Mouse (Mus musculus): ENCODE data around the gene Fam243. TPM values are rescaled to one million over a fixed set of nuclear protein-coding genes. Genes with fewer than 3 reads are reported as not detected.

Fam243 gene
- polyA plus RNA-seq, 1 experiment from 2014 or later: not detected

GRCm38 (mm10) chr16:92348941-92349340, 27.7 kb upstream of the Fam243 start:
- Histone ChIP-seq H3K27ac (replicated peaks) (no peak overlapping the region), H3K9me3 (no peaks in the 10 kb centered on the region), H3K36me3 (no peaks in the 10 kb centered on the region), H3K4me1 (replicated peaks) (peaks cover 5% of the 10 kb centered on the region; the same call in 1 of the 2 replicates), H3K27me3 (no peaks in the 10 kb centered on the region), H3K4me2 (no peak overlapping the region; the same call in 1 of the 2 replicates), H3K4me3 (no peak overlapping the region), H3K9ac (no peak overlapping the region)
- WGBS: 63% methylated on average over 12 of the region's 12 CpGs
- peak; percentile 81 for ATAC-seq (ENCODE audit: low FRiP score, low read depth)

GRCm38 (mm10) chr16:92346297-92346916, 25.2 kb upstream of the Fam243 start:
- WGBS: 35% methylated on average over 13 of the region's 13 CpGs

GRCm38 (mm10) chr16:92345177-92345576, 23.9 kb upstream of the Fam243 start:
- Histone ChIP-seq H3K4me2 (no peak overlapping the region), H3K9me3 (no peaks in the 10 kb centered on the region), H3K4me1 (replicated peaks) (peaks cover 14% of the 10 kb centered on the region; the same call in 1 of the 2 replicates), H3K9ac (no peak overlapping the region), H3K27ac (replicated peaks) (no peak overlapping the region), H3K36me3 (no peaks in the 10 kb centered on the region), H3K27me3 (no peaks in the 10 kb centered on the region), H3K4me3 (no peak overlapping the region)
- ATAC-seq (ENCODE audit: low FRiP score, low read depth): no peak
- WGBS: 65% methylated on average over 11 of the region's 11 CpGs

More at GRCm38 (mm10) chr16:92346297-92346916, 25.2 kb upstream of the Fam243 start:
- Histone ChIP-seq H3K4me3 (no peak overlapping the region), H3K9me3 (no peaks in the 10 kb centered on the region), H3K4me2 (no peak overlapping the region), H3K4me1 (replicated peaks) (peaks cover 5% of the 10 kb centered on the region; the same call in 1 of the 2 replicates), H3K9ac (no peak overlapping the region), H3K36me3 (no peaks in the 10 kb centered on the region), H3K27me3 (no peaks in the 10 kb centered on the region), H3K27ac (replicated peaks) (no peak overlapping the region)
- ATAC-seq (ENCODE audit: low FRiP score, low read depth): peak; percentile 66; the same call in 1 of the 2 replicates

GRCm38 (mm10) chr16:92340612-92341511, 19.6 kb upstream of the Fam243 start:
- Histone ChIP-seq H3K27me3 (no peaks in the 10 kb centered on the region), H3K4me2 (peak overlapping the region; percentile 57), H3K27ac (replicated peaks) (0 out of 2 replicates have a peak overlapping the region, but pooled peaks have one; percentile 27), H3K36me3 (no peaks in the 10 kb centered on the region), H3K4me1 (replicated peaks) (peaks cover 16% of the 10 kb centered on the region), H3K9ac (peak overlapping the region; percentile 40), H3K4me3 (peak overlapping the region; percentile 29), H3K9me3 (no peaks in the 10 kb centered on the region)
- ATAC-seq (ENCODE audit: low FRiP score, low read depth): peak; percentile 72
- WGBS: 28% methylated on average over 27 of the region's 27 CpGs

- H3K9me3 ChIP-seq: no peaks in the 10 kb centered on the region
- peaks cover 16% of the 10 kb centered on the region for H3K4me1 ChIP-seq (replicated peaks)
- WGBS: 4% methylated on average over 9 of the region's 9 CpGs
- no peak overlapping the region for H3K9ac ChIP-seq
- H3K27me3 ChIP-seq: no peaks in the 10 kb centered on the region
- no peaks in the 10 kb centered on the region for H3K36me3 ChIP-seq
- no peak overlapping the region for H3K4me3 ChIP-seq
- H3K4me2 ChIP-seq: no peak overlapping the region
- ATAC-seq (ENCODE audit: low FRiP score, low read depth): 0 out of 2 replicates have a peak, but pooled peaks have one; percentile 16
- H3K27ac ChIP-seq (replicated peaks): peak overlapping the region; percentile 8; the same call in 1 of the 2 replicates
These were observed 15.0 kb upstream of the Fam243 start for GRCm38 (mm10) chr16:92336280-92336679.

- no peak overlapping the region for H3K27ac ChIP-seq (replicated peaks)
- no peaks in the 10 kb centered on the region for H3K27me3 ChIP-seq
- H3K4me1 ChIP-seq (replicated peaks): peaks cover under 1% of the 10 kb centered on the region
- no peak overlapping the region for H3K4me3 ChIP-seq
- 59% methylated on average over 9 of the region's 9 CpGs for WGBS
- no peaks in the 10 kb centered on the region for H3K9me3 ChIP-seq
- no peaks in the 10 kb centered on the region for H3K36me3 ChIP-seq
- 0 out of 2 replicates have a peak overlapping the region, but pooled peaks have one; percentile 30 for H3K4me2 ChIP-seq
- no peak for ATAC-seq (ENCODE audit: low FRiP score, low read depth)
- no peak overlapping the region for H3K9ac ChIP-seq
These were observed 13.4 kb upstream of the Fam243 start for GRCm38 (mm10) chr16:92334600-92334999.

GRCm38 (mm10) chr16:92330966-92331365, 9.7 kb upstream of the Fam243 start:
- Histone ChIP-seq H3K4me1 (replicated peaks) (no peaks in the 10 kb centered on the region; the same call in 1 of the 2 replicates), H3K27ac (replicated peaks) (no peak overlapping the region), H3K36me3 (no peaks in the 10 kb centered on the region), H3K9ac (no peak overlapping the region), H3K4me3 (no peak overlapping the region), H3K9me3 (no peaks in the 10 kb centered on the region), H3K4me2 (no peak overlapping the region), H3K27me3 (no peaks in the 10 kb centered on the region)
- WGBS: 82% methylated on average over 5 of the region's 5 CpGs
- ATAC-seq (ENCODE audit: low FRiP score, low read depth): no peak

GRCm38 (mm10) chr16:92327911-92328310, 6.7 kb upstream of the Fam243 start:
- WGBS: 93% methylated on average over 10 of the region's 10 CpGs
- H3K9me3 ChIP-seq: no peaks in the 10 kb centered on the region
- no peaks in the 10 kb centered on the region for H3K27me3 ChIP-seq
- no peak for ATAC-seq (ENCODE audit: low FRiP score, low read depth)
- H3K4me2 ChIP-seq: no peak overlapping the region
- no peak overlapping the region for H3K9ac ChIP-seq
- H3K4me3 ChIP-seq: no peak overlapping the region
- H3K4me1 ChIP-seq (replicated peaks): 0 out of 2 replicates have a peak, but pooled peaks cover 6% of the 10 kb centered on the region
- H3K36me3 ChIP-seq: no peaks in the 10 kb centered on the region
- H3K27ac ChIP-seq (replicated peaks): no peak overlapping the region

- Histone ChIP-seq H3K27me3 (no peaks in the 10 kb centered on the region), H3K9me3 (no peaks in the 10 kb centered on the region), H3K4me2 (no peak overlapping the region), H3K36me3 (no peaks in the 10 kb centered on the region), H3K4me3 (no peak overlapping the region), H3K4me1 (replicated peaks) (0 out of 2 replicates have a peak, but pooled peaks cover 6% of the 10 kb centered on the region), H3K9ac (no peak overlapping the region), H3K27ac (replicated peaks) (no peak overlapping the region)
- no peak for ATAC-seq (ENCODE audit: low FRiP score, low read depth)
- 33% methylated on average over 1 of the region's 1 CpGs for WGBS
These were observed 3.8 kb upstream of the Fam243 start for GRCm38 (mm10) chr16:92325062-92325406.

- H3K4me1 ChIP-seq (replicated peaks): 0 out of 2 replicates have a peak, but pooled peaks cover 6% of the 10 kb centered on the region
- no peaks in the 10 kb centered on the region for H3K9me3 ChIP-seq
- no peak overlapping the region for H3K27ac ChIP-seq (replicated peaks)
- H3K27me3 ChIP-seq: no peaks in the 10 kb centered on the region
- H3K4me2 ChIP-seq: no peak overlapping the region
- no peak overlapping the region for H3K4me3 ChIP-seq
- WGBS: 20% methylated on average over 7 of the region's 7 CpGs
- H3K9ac ChIP-seq: no peak overlapping the region
- no peak for ATAC-seq (ENCODE audit: low FRiP score, low read depth)
- no peaks in the 10 kb centered on the region for H3K36me3 ChIP-seq
These were observed 3.2 kb upstream of the Fam243 start for GRCm38 (mm10) chr16:92324309-92325061.

GRCm38 (mm10) chr16:92320361-92320760, 880 bp downstream of the Fam243 start:
- WGBS: 84% methylated on average over 3 of the region's 3 CpGs

More at GRCm38 (mm10) chr16:92320361-92320760, 880 bp downstream of the Fam243 start:
- H3K9me3 ChIP-seq: no peaks in the 10 kb centered on the region
- no peak for ATAC-seq (ENCODE audit: low FRiP score, low read depth)
- H3K9ac ChIP-seq: no peak overlapping the region
- no peaks in the 10 kb centered on the region for H3K36me3 ChIP-seq
- no peak overlapping the region for H3K4me2 ChIP-seq
- H3K27me3 ChIP-seq: no peaks in the 10 kb centered on the region
- H3K4me3 ChIP-seq: no peak overlapping the region
- H3K4me1 ChIP-seq (replicated peaks): 0 out of 2 replicates have a peak, but pooled peaks cover 6% of the 10 kb centered on the region
- no peak overlapping the region for H3K27ac ChIP-seq (replicated peaks)
